Mouse (Mus musculus) ES-E14 (cell line): ENCODE data around the gene Ly6g6c. TPM values are rescaled to one million over a fixed set of nuclear protein-coding genes. Genes with fewer than 3 reads are reported as not detected.

ENCODE experiments used
- DNase-seq: peaks from one replicate; pipeline ENCODE4 v3.0.0-alpha.2; 2013; ENCODE audit warnings: low read depth, low spot score
- H3K27ac ChIP-seq: 2 replicates; pipeline ENCODE4 v1.5.1; 2012; ENCODE audit warnings: low read depth, mild to moderate bottlenecking, low read length, moderate library complexity, mixed read lengths; ENCODE audit not compliant: poor library complexity, insufficient read depth, severe bottlenecking
- H3K36me3 ChIP-seq: 2 replicates; pipeline ENCODE4 v1.6.1; 2012; ENCODE audit warnings: mild to moderate bottlenecking, low read length, moderate library complexity, mixed read lengths; ENCODE audit not compliant: control insufficient read depth, poor library complexity, insufficient read depth, severe bottlenecking
- H3K4me1 ChIP-seq, 2 experiments: fragments of 150-350 bp in 1 of 2; sonication (generic) in 1 of 2; 2 replicates each; pipeline ENCODE4 v1.6.1; 2012; ENCODE audit warnings: low read length in 2 of 2, mild to moderate bottlenecking in 1 of 2, mixed read lengths in 1 of 2; ENCODE audit not compliant: control insufficient read depth in 2 of 2, insufficient read depth in 2 of 2, poor library complexity in 1 of 2
- H3K4me3 ChIP-seq, 2 experiments: fragments of 150-350 bp in 1 of 2; sonication (generic) in 1 of 2; 2 replicates each; pipeline ENCODE4 v1.5.1; 2012; ENCODE audit warnings: low read length in 2 of 2, low read depth in 1 of 2, mild to moderate bottlenecking in 1 of 2, mixed read lengths in 1 of 2; ENCODE audit not compliant: insufficient read depth in 1 of 2, poor library complexity in 1 of 2, severe bottlenecking in 1 of 2
- H3K9ac ChIP-seq: 2 replicates; pipeline ENCODE4 v1.6.1; 2012; ENCODE audit warnings: low read depth, mild to moderate bottlenecking, low read length, mixed read lengths; ENCODE audit not compliant: poor library complexity, insufficient read depth, severe bottlenecking
- H3K9me3 ChIP-seq: fragments of 150-350 bp; sonication (generic); 2 replicates; pipeline ENCODE4 v1.6.1; 2012; ENCODE audit warnings: low read depth, mild to moderate bottlenecking, low read length; ENCODE audit not compliant: control insufficient read depth, insufficient read depth
- CHD2 ChIP-seq: IDR thresholded peaks from 2 replicates; pipeline ENCODE4 v1.6.1; 2014; ENCODE audit warnings: mild to moderate bottlenecking, low read depth, low read length, inconsistent platforms
- HCFC1 ChIP-seq: IDR thresholded peaks from 2 replicates; pipeline ENCODE4 v1.6.1; 2012; ENCODE audit warnings: low read length, inconsistent platforms, borderline replicate concordance; ENCODE audit not compliant: insufficient read depth
- MAFK ChIP-seq: IDR thresholded peaks from 2 replicates; pipeline ENCODE4 v1.6.1; 2014; ENCODE audit warnings: mild to moderate bottlenecking, low read depth, low read length, inconsistent platforms; ENCODE audit not compliant: insufficient read depth
- ZC3H11A ChIP-seq: IDR thresholded peaks from 2 replicates; pipeline ENCODE4 v1.6.1; 2012; ENCODE audit warnings: low read depth, mild to moderate bottlenecking, inconsistent platforms, low read length, borderline replicate concordance
- ZNF384 ChIP-seq: IDR thresholded peaks from 2 replicates; pipeline ENCODE4 v1.6.1; 2012; ENCODE audit warnings: low read depth, low read length, inconsistent platforms
- in situ Hi-C, 2 experiments: fragments of 600-800 bp; cut with MboI; formaldehyde crosslinking; loops; one replicate each; pipeline ENCODE4 v1.15.1; 2025; ENCODE audit warnings: low sequenced_read_pairs in 2 of 2, inconsistent platforms in 1 of 2; ENCODE audit not compliant: unreplicated experiment in 2 of 2
- total RNA-seq: library from RNA; depleted of rRNA; stranded (reverse); fragments of 300-350 nt; gene quantifications from 2 replicates; pipeline ENCODE4 v1.2.3, GENCODE M21; 2012

Gene Ly6g6c
- total RNA-seq, 1 experiment: not detected

DNA sequence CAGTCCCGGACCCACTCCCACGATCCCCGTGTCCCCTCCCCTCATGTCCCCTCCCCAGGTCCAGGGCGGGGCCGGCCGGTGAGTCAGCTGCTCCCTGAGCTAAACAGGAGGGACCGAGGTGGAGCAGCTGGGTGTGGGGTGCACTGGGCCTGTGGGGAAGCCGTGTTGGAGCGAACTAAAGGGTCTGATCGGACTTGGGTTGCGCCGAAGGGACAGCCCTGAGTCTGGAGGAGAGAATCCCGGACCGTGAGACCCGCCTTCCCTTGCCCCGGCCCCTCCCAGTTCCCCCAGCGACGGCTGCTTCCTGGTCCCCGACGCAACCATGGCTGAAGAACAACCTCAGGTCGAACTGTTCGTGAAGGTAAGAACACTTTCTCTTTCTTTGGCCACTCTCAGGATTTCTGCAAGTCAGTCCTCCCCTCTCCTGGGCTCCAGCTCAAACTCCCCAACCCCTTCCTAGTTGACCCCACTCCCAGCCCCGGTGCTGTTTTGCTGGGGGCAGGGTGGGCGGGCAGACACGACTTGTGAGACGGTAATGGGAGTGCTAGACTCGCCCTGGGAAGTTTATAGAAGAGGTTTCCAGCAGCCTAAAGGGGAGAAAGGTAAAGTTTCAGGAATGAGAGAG, 14.9 kb upstream of the Ly6g6c start:
- H3K4me1 ChIP-seq: peaks cover 0 to 27% of the 10 kb centered on the region in 2 experiments
- peak overlapping the region; percentile 81 for H3K9ac ChIP-seq
- peak overlapping the region; percentile 78 to 79 for H3K4me3 ChIP-seq
- TF ChIP-seq ZC3H11A (no peak), ZNF384 (no peak), CHD2 (no peak), HCFC1 (no peak), MAFK (no peak)
- peaks cover 19% of the 10 kb centered on the region for H3K36me3 ChIP-seq
- H3K9me3 ChIP-seq: no peaks in the 10 kb centered on the region
- peak overlapping the region; percentile 45 for H3K27ac ChIP-seq
- no peak for DNase-seq
- in situ Hi-C loops: no loop called here

DNA sequence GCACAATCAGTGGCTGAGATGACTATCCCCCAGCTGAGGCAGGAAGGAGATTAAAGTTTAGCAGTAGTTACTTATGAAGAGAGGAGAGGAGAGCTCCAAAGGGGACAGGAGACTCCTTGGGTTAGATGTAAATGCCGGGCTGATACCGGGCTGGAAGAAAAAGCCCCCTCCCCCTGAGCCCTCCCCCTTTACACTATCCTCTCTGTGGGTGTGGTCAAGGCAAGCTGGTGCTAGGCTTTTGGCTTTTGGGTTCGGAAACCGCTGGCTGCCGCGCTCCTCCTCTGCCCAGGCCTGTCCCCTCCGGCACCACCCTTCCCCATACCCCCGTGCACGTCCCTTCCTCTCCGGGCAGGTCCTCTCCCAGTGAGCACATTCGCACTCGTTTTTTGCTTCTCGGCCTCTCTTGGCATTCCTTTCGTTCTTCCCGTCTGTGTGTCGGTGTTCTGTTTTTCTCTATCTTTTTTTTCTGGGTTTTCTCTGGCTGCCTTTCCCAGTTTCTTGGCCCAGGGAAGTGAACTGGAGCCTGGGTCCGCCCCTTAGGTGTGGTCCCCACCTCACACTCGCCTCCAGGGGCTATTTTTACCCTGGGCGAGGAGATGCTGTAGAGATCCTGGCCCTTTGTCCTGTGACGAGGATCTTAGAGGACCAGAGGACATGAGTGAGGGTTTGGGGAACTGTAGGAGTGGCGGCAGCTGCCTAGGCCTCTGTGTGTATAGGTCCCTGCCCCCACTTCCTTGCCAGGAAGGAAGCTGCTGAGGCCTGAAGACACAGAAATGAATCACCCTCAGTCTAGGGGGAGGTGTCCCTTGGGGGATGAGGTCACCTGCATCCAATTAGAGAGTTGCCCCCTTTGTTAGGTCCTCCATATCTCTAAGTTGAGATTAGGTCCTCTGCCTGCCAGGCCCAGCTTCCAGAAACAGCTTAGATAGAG, 13.8 kb upstream of the Ly6g6c start:
- H3K9ac ChIP-seq: peak overlapping the region; percentile 89
- DNase-seq: peak; percentile 69
- peak overlapping the region; percentile 78 to 79 for H3K4me3 ChIP-seq
- no peak for TF ChIP-seq MAFK
- peak; percentile 12; the same call in 1 of the 2 replicates for TF ChIP-seq CHD2
- H3K27ac ChIP-seq: peak overlapping the region; percentile 93
- H3K9me3 ChIP-seq: no peaks in the 10 kb centered on the region
- in situ Hi-C loops: no loop called here
- H3K4me1 ChIP-seq: peaks cover 0 to 26% of the 10 kb centered on the region in 2 experiments; a peak in 3 of 4 replicates
- peaks cover 28% of the 10 kb centered on the region for H3K36me3 ChIP-seq

DNA sequence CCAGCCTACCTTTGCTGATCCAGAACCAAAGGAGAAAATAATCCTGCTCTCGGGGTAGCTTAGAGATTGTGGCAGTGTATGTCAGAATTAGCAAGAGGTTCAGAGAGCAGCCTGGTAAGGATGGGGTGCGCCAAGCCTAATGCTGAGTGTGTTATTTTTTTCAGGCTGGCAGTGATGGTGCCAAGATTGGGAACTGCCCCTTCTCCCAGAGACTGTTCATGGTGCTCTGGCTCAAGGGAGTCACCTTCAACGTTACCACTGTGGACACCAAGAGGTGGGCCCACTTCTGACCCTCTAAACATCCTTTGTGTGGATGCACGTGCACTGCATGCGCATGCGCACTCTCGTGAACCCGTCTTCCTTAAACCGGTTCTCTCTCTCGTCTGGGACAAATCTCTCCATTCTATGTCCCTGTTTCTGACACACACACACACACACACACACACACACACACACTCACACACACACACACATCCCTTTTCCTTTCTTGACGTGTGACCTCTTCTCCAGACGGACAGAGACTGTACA, 12.9 kb upstream of the Ly6g6c start:
- Histone ChIP-seq H3K4me1 (peaks cover 0 to 26% of the 10 kb centered on the region in 2 experiments; a peak in 3 of 4 replicates), H3K27ac (peak overlapping the region; percentile 93; the same call in 1 of the 2 replicates), H3K9ac (peak overlapping the region; percentile 89), H3K4me3 (peak overlapping the region; percentile 78 to 79; a peak in 3 of 4 replicates), H3K36me3 (peaks cover 28% of the 10 kb centered on the region), H3K9me3 (no peaks in the 10 kb centered on the region)
- in situ Hi-C loops: no loop called here
- no peak for TF ChIP-seq MAFK
- no peak for TF ChIP-seq ZNF384
- TF ChIP-seq ZC3H11A: no peak
- TF ChIP-seq CHD2: no peak
- no peak for TF ChIP-seq HCFC1
- no peak for DNase-seq

DNA sequence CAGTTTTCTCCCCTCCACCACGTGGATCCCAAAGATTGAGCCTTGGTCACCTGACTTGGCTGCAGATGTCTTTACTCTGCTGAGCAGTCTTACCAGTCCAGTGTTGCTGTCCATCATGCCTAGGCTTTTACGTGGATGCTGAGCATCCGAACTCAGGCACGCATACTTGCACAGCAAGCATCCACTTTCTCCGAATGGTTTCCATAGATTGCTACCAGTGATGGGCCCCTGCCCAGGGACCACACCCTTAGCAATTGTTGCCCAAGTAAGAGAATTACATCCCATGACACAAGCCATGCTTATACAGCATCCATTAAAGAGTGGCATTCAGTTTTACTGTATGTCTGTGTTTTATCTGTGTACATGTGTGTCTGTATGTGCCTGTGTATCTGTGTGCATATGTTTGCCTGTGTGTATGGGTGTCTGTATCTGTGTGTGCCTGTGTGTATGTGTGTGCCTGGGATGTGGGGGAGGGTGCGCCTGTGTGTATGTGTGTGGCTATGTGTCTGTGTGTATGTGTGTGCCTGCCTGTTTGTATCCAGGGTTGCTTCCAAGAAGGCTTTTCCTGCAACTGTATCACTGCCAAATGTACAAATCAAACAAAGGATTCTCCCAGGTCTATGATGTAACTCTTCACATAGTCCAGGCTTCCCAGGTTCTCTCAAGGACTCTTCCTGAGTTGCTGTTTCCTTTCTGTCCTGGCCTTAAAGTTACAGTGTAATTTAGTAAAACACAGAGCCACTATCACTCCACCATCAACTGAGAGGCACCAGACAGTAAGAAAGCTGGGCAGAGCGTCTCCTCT, 9.3 kb upstream of the Ly6g6c start:
- H3K27ac ChIP-seq: no peak overlapping the region
- TF ChIP-seq ZC3H11A (no peak), CHD2 (no peak), HCFC1 (no peak), ZNF384 (no peak), MAFK (no peak)
- peaks cover 38% of the 10 kb centered on the region for H3K36me3 ChIP-seq
- no peaks in the 10 kb centered on the region for H3K9me3 ChIP-seq
- in situ Hi-C loops: no loop called here
- peaks cover 0 to 26% of the 10 kb centered on the region in 2 experiments; a peak in 3 of 4 replicates for H3K4me1 ChIP-seq
- no peak overlapping the region for H3K4me3 ChIP-seq
- H3K9ac ChIP-seq: no peak overlapping the region
- no peak for DNase-seq
